Mouse (Mus musculus) adrenal gland, adult 10 weeks (tissue): ENCODE measurements around the gene Wnk3. TPM values are rescaled to one million over a fixed set of nuclear protein-coding genes. Genes with fewer than 3 reads are reported as not detected.

Experiments used
- polyA plus RNA-seq: library from polyadenylated mRNA; stranded (reverse); fragments of 350-450 nt; fragmentation: Illumina TruSeq; extraction: RNeasy Lipid Tissue Mini Kit (QIAGEN cat#74804); gene quantifications from one replicate; pipeline ENCODE4 v1.2.3, GENCODE M21; 2014; ENCODE audit warnings: low read depth, low replicate concordance

The Wnk3 gene
- 4.2 TPM for polyA plus RNA-seq

GRCm38 (mm10) chrX:151197778-151198177, at the start of gene Wnk3:
Wnk3 (plus strand) TSS chrX:151198078.

DNA sequence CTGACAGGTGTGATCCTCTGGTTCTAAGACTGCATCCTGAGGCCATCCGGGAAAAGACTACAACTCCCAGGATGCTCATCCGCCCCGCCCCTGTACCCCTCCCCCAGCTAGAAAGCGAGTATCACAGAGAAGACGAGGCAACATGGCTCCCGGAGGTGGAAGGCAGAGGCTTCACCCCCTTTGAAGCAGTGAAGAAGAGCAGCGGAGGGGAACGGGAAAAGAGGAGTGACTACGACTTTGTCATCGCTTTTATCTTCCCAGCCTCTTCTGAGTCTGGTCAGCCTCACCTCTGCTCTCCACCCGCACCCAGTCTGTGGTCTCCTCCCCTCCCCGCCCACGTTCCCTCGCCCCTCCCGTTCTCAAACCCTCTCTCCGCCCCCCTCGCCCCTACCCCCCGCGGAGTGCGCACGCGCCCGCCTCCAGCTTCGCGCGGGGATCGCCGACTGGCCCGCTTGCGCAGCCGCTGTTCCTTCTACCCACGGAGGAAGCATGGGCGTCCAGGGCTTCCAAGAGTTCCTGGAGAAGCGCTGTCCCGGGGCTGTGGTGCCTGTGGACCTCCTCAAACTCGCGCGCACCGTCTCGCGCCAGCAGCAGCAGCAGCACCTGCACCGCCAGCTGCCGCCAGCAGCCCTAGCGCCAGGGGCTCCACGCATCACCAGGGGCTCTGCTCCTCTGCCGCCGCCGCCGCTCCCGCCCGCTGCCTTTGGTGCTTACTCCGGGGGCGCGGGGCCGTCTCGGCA, 146.1 kb downstream of the Wnk3 start, which contains the start of gene Fam120c:
Fam120c (plus strand) TSS at position 415 of the 740 bp plus-strand sequence.

Other genes starting within 250 kb of the Wnk3 start
- 78.9 TPM for gene Gnl3l, start 180.8 kb upstream of the Wnk3 start, polyA plus RNA-seq
- 4.2 TPM for gene Fgd1, start 151.9 kb upstream of the Wnk3 start, polyA plus RNA-seq
- 54.1 TPM for gene Tsr2, start 101.5 kb upstream of the Wnk3 start, polyA plus RNA-seq
- 27.5 TPM for gene Fam120c, start 146.1 kb downstream of the Wnk3 start, polyA plus RNA-seq